Mouse (Mus musculus) left cerebral cortex, postnatal 10 days (tissue): ENCODE data around the gene Tnn. TPM values are rescaled to one million over a fixed set of nuclear protein-coding genes. Genes with fewer than 3 reads are reported as not detected.

Experiments used
- DNase-seq, 2 experiments: peaks; one replicate each; pipeline ENCODE4 v3.0.0; 2021 to 2022; ENCODE audit warnings: low spot score in 2 of 2, mixed read lengths in 1 of 2; ENCODE audit errors: extremely low spot score in 1 of 2
- intact Hi-C: fragments of 180-260 bp; cut with DNase I; formaldehyde crosslinking; loops from one replicate; pipeline ENCODE4 v1.15.1; 2025
- total RNA-seq, 2 experiments: library from RNA; stranded (reverse); gene quantifications; 2 replicates each; pipeline ENCODE4 v1.2.3; 2021

The Tnn gene
- total RNA-seq: under 1 TPM; 0.95 to 0.97 TPM

GRCm38 (mm10) chr1:160153480-160153879, at the start of gene Tnn:
TSS of gene Tnn (minus strand) at chr1:160153580.
- no peak for DNase-seq
- intact Hi-C loops: no loop called here

- no peak for DNase-seq
- intact Hi-C loops: no loop called here
Measured at GRCm38 (mm10) chr1:160195337-160195663, 41.9 kb upstream of the Tnn start.

GRCm38 (mm10) chr1:160194529-160195336, 41.4 kb upstream of the Tnn start, which contains the start of gene Mrps14:
TSS of gene Mrps14 (plus strand) at chr1:160195215.
- peak; percentile 98 for DNase-seq
- intact Hi-C loops: loop anchor here (5.0 kb wide), 1 partner anchor 1232 kb away; no protein-coding TSS in a partner anchor

GRCm38 (mm10) chr1:160184506-160184905, 31.1 kb upstream of the Tnn start:
- peak; percentile 42 to 74 for DNase-seq
- intact Hi-C loops: loop anchor here (5.0 to 10.0 kb wide), 4 partner anchors 660 to 1470 kb away; partner anchors contain the start of gene Tnr

- intact Hi-C loops: loop anchor here (5.0 to 10.0 kb wide), 4 partner anchors 656 to 1466 kb away; partner anchors contain the start of gene Tnr
- DNase-seq: no peak
Measured at GRCm38 (mm10) chr1:160181216-160181615, 27.8 kb upstream of the Tnn start.

- DNase-seq: no peak
- intact Hi-C loops: no loop called here
Measured at GRCm38 (mm10) chr1:160176903-160177302, 23.5 kb upstream of the Tnn start.

GRCm38 (mm10) chr1:160166600-160166999, 13.2 kb upstream of the Tnn start:
- no peak for DNase-seq
- intact Hi-C loops: no loop called here

- no peak for DNase-seq
- intact Hi-C loops: no loop called here
Measured at GRCm38 (mm10) chr1:160158190-160158589, 4.8 kb upstream of the Tnn start.

GRCm38 (mm10) chr1:160150726-160151125, 2.7 kb downstream of the Tnn start:
- intact Hi-C loops: no loop called here
- no peak for DNase-seq

GRCm38 (mm10) chr1:160149291-160149906, 4.0 kb downstream of the Tnn start:
- DNase-seq: peak in 1 of 2 experiments; percentile 44
- intact Hi-C loops: no loop called here

GRCm38 (mm10) chr1:160147274-160147673, 6.1 kb downstream of the Tnn start:
- intact Hi-C loops: no loop called here
- no peak for DNase-seq

GRCm38 (mm10) chr1:160145606-160146005, 7.8 kb downstream of the Tnn start:
- DNase-seq: no peak
- intact Hi-C loops: no loop called here

- intact Hi-C loops: no loop called here
Measured at GRCm38 (mm10) chr1:160144343-160144742, 9.0 kb downstream of the Tnn start.

GRCm38 (mm10) chr1:160136362-160136890, 17.0 kb downstream of the Tnn start:
- intact Hi-C loops: no loop called here
- no peak for DNase-seq

More at GRCm38 (mm10) chr1:160144343-160144742, 9.0 kb downstream of the Tnn start:
- DNase-seq: no peak

- DNase-seq: no peak
- intact Hi-C loops: no loop called here
Measured at GRCm38 (mm10) chr1:160133464-160134079, 19.8 kb downstream of the Tnn start.

- no peak for DNase-seq
- intact Hi-C loops: no loop called here
Measured at GRCm38 (mm10) chr1:160123957-160124356, 29.4 kb downstream of the Tnn start.

- intact Hi-C loops: no loop called here
- no peak for DNase-seq
Measured at GRCm38 (mm10) chr1:160108604-160109003, 44.8 kb downstream of the Tnn start.

- no peak for DNase-seq
- intact Hi-C loops: no loop called here
Measured at GRCm38 (mm10) chr1:160105426-160105825, 48.0 kb downstream of the Tnn start.

- no peak for DNase-seq
Measured at GRCm38 (mm10) chr1:160100996-160101395, 52.4 kb downstream of the Tnn start.

More at GRCm38 (mm10) chr1:160100996-160101395, 52.4 kb downstream of the Tnn start:
- intact Hi-C loops: no loop called here
